Mouse (Mus musculus) midbrain, embryonic 15.5 days (tissue): Measurements from ENCODE around the gene Stfa2. TPM values are rescaled to one million over a fixed set of nuclear protein-coding genes. Genes with fewer than 3 reads are reported as not detected.
"Not testable (repeated sequence)": the region's sequence is repeated elsewhere in the genome, so short reads cannot be mapped to it uniquely, and the experiment has no call there.

Experiments used
- ATAC-seq: fragments of 200-750 bp; cut with Nextera tagmentation; replicated peaks from 2 replicates; pipeline ENCODE4 v1.8.0; 2017; ENCODE audit warnings: moderate TSS enrichment
- H3K27ac ChIP-seq: fragments of 300-500 bp; sonication (generic); 2 replicates; pipeline ENCODE4 v1.5.1; 2015; ENCODE audit warnings: mild to moderate bottlenecking, inconsistent platforms
- H3K27me3 ChIP-seq: fragments of 300-500 bp; sonication (generic); replicated peaks from 2 replicates; pipeline ENCODE4 v1.6.1; 2015; ENCODE audit warnings: inconsistent platforms
- H3K36me3 ChIP-seq: fragments of 300-500 bp; sonication (generic); replicated peaks from 2 replicates; pipeline ENCODE4 v1.6.1; 2015; ENCODE audit warnings: inconsistent platforms
- H3K4me1 ChIP-seq: fragments of 300-500 bp; sonication (generic); 2 replicates; pipeline ENCODE4 v1.6.1; 2015; ENCODE audit warnings: inconsistent platforms
- H3K4me2 ChIP-seq: fragments of 300-500 bp; sonication (generic); 2 replicates; pipeline ENCODE4 v1.6.1; 2015; ENCODE audit warnings: inconsistent platforms, mild to moderate bottlenecking, moderate library complexity
- H3K4me3 ChIP-seq: fragments of 300-500 bp; sonication (generic); 2 replicates; pipeline ENCODE4 v1.5.1; 2015; ENCODE audit warnings: mild to moderate bottlenecking, inconsistent platforms
- H3K9ac ChIP-seq: fragments of 300-500 bp; sonication (generic); 2 replicates; pipeline ENCODE4 v1.6.1; 2015; ENCODE audit warnings: mild to moderate bottlenecking, inconsistent platforms
- H3K9me3 ChIP-seq: fragments of 300-500 bp; sonication (generic); 2 replicates; pipeline ENCODE4 v1.6.1; 2016; ENCODE audit warnings: inconsistent platforms
- WGBS: fragments of 180-500 bp; shearing (Covaris S2); methylation state at CpG from one replicate; pipeline ENCODE4 v1.1.7; 2015; ENCODE audit warnings: mixed read lengths; 5-methylcytosine and 5-hydroxymethylcytosine counted together
- polyA plus RNA-seq: library from polyadenylated mRNA; unstranded; fragments of >200 nt; fragmentation: Nextera tagmentation; extraction: Ambion mirVana; gene quantifications from 2 replicates; pipeline ENCODE4 v1.2.1, GENCODE M21; 2015

The Stfa2 gene
- polyA plus RNA-seq, result not detected in 2 replicates

DNA sequence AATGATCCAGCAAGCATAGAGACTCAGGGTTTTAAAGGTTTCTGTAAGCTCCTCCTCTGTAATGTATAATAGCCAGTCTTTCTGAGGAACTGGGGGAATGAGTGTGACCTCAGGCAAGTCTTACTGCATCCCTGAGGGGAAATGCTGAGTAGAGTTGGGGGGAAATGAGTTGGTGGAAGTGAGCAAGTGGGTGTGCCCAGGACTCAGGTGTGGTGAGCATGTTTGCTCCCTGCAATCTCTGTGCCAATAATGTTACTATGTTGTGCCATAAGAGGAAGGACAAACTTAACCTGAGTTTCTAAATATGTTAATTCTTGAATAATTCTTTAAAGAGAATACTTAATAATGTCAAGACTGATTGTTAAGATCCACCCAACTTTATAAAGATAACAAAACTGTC, at the start of gene Stfa2:
Stfa2 (minus strand) TSS at position 101 of the 400 bp plus-strand sequence.
- Histone ChIP-seq H3K4me3 (no peak within 1 kb of the TSS), H3K9me3 (no peaks in the 10 kb centered on the region), H3K4me2 (no peak within 1 kb of the TSS), H3K27ac (no peak within 1 kb of the TSS), H3K36me3 (no peaks in the 10 kb centered on the region), H3K9ac (no peak within 1 kb of the TSS), H3K4me1 (no peaks in the 10 kb centered on the region), H3K27me3 (no peaks in the 10 kb centered on the region)
- no peak for ATAC-seq

DNA sequence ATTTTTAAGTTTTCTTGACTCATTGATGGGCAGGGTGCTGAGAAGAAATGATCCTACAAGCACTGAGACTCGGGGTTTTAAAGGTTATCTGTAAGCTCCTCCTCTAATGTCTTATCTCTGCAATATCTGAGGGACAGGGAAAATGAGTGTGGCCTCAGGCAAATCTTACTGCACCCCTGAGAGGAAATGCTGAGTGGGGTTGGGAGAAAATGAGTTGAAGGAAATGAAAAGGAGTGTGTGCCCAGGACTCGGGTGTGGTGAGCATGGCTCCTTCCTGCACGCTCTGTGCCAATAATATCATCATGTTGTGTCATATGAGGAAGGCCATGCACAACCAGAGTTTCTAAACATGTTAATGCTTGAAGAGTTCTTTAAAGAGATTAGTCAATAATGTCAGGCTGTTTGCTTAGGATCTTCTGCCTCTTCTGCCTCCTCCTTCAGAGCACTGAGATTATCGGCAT, 47.1 kb upstream of the Stfa2 start, which contains the start of gene Stfa3:
Stfa3 (minus strand) TSS at position 51 of the 461 bp plus-strand sequence.
- Histone ChIP-seq H3K9ac (no peak within 1 kb of the TSS), H3K4me1 (no peaks in the 10 kb centered on the region), H3K9me3 (no peaks in the 10 kb centered on the region), H3K27ac (no peak within 1 kb of the TSS), H3K36me3 (no peaks in the 10 kb centered on the region), H3K27me3 (no peaks in the 10 kb centered on the region), H3K4me3 (no peak within 1 kb of the TSS), H3K4me2 (no peak within 1 kb of the TSS)
- 90% methylated on average over 4 of the region's 4 CpGs for WGBS
- ATAC-seq, result no peak

DNA sequence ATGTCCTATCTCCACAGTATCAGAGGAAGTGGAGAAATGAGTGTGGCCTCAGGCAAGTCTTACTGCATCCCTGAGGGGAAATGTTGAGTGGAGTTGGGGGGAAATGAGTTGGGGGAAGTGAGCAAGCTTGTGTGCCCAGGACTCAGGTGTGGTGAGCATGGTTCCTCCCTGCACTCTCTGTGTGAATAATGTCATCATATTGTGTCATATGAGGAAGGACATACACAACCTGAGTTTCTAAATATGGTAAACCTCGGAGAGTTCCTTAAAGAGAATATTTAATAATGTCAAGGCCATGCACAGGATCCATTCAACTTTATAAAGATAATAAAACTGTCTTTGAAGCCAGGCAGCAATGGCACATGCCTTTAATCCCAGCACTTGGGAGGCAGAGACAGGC, 12.7 kb upstream of the Stfa2 start:
- H3K27me3 ChIP-seq, H3K9ac ChIP-seq, H3K36me3 ChIP-seq, H3K4me3 ChIP-seq, H3K4me2 ChIP-seq, ATAC-seq, H3K4me1 ChIP-seq, H3K27ac ChIP-seq, H3K9me3 ChIP-seq: not testable (repeated sequence)
- WGBS, result 80% methylated on average over 1 of the region's 1 CpGs

DNA sequence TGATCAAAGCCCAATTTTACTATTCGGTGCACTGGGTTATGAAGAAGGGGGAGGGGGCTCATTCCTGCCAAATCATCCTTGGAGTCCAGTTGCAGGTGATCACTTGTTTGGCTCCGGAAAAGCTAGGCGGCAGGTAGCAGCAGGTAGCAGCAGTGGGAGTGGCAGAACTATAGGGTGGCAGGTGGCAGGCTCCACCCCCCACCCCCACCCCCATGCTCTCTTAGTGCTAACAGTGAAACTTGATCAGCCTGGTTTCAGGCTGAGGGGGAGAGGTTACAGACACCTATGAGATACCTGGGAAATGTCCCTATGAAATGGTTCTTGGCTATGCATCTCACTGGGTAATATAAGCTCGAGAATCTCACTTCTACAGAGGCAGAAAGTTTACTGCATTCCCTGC, 19.2 kb downstream of the Stfa2 start:
- WGBS, result 25% methylated on average over 4 of the region's 4 CpGs
- no peaks in the 10 kb centered on the region for H3K36me3 ChIP-seq
- H3K4me1 ChIP-seq, result no peaks in the 10 kb centered on the region
- no peak overlapping the region for H3K4me2 ChIP-seq
- ATAC-seq, result no peak
- no peak overlapping the region for H3K27ac ChIP-seq
- no peak overlapping the region for H3K9ac ChIP-seq
- no peaks in the 10 kb centered on the region for H3K9me3 ChIP-seq
- H3K27me3 ChIP-seq, result no peaks in the 10 kb centered on the region
- H3K4me3 ChIP-seq, result no peak overlapping the region

DNA sequence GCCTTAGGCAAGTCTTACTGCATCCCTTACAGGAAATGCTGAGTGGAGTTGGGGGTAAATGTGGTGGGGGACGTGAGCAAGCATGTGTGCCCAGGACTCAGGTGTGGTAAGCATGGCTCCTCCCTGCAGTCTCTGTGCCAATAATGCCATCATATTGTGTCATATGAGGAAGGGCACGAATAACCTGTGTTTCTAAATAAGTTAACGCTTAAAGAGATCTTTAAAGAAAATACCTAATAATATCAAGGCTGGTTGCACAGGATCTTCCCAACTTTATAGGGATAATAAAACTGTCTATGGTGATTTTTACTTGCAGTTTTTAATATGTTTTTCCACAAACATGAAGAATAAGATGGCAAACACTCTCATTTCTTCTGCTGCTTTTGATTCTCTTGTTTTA, 40.6 kb downstream of the Stfa2 start, which contains the start of gene BC100530:
BC100530 (minus strand) TSS at position 101 of the 400 bp plus-strand sequence.
- WGBS, result 88% methylated on average over 3 of the region's 3 CpGs
- not testable (repeated sequence) for H3K4me3 ChIP-seq, H3K4me2 ChIP-seq, H3K36me3 ChIP-seq, H3K4me1 ChIP-seq, H3K27me3 ChIP-seq, H3K9ac ChIP-seq, ATAC-seq, H3K27ac ChIP-seq, H3K9me3 ChIP-seq

Other genes with a start within 250 kb of the Stfa2 start
- 1.1 TPM in 1 of 2 replicates, not detected in the other for gene Gm5483, start 224.2 kb downstream of the Stfa2 start, polyA plus RNA-seq
- gene Gm5416, start 198.1 kb downstream of the Stfa2 start, polyA plus RNA-seq, result not detected in 2 replicates
- gene 2010005H15Rik, start 187.0 kb downstream of the Stfa2 start, polyA plus RNA-seq, result not detected in 2 replicates
- 0.68 and 2.0 TPM in 2 replicates for gene Stfa1, start 131.5 kb downstream of the Stfa2 start, polyA plus RNA-seq
- gene BC117090, start 74.1 kb downstream of the Stfa2 start, polyA plus RNA-seq, result not detected in 2 replicates
- 1.0 and 2.6 TPM in 2 replicates for gene BC100530, start 40.7 kb downstream of the Stfa2 start, polyA plus RNA-seq
- gene Stfa3, start 46.9 kb upstream of the Stfa2 start, polyA plus RNA-seq, result not detected in 2 replicates
- 0.13 and 0.18 TPM in 2 replicates for gene Casr, start 153.7 kb upstream of the Stfa2 start, polyA plus RNA-seq